Mouse (Mus musculus) hindbrain, embryonic 11.5 days (tissue): ENCODE measurements around the gene Scpep1. TPM values are rescaled to one million over a fixed set of nuclear protein-coding genes. Genes with fewer than 3 reads are reported as not detected.
"Not testable (repeated sequence)": the region's sequence is repeated elsewhere in the genome, so short reads cannot be mapped to it uniquely, and the experiment has no call there.

ENCODE experiments used
- ATAC-seq: fragments of 200-750 bp; cut with Nextera tagmentation; 2 replicates; pipeline ENCODE4 v1.8.0; 2017; ENCODE audit warnings: mild to moderate bottlenecking, moderate TSS enrichment, moderate library complexity; ENCODE audit not compliant: low FRiP score
- DNase-seq: peaks from one replicate; pipeline ENCODE4 v3.0.0-alpha.2; 2015; ENCODE audit warnings: low spot score
- H3K27ac ChIP-seq: fragments of 300-500 bp; sonication (generic); 2 replicates; pipeline ENCODE4 v1.5.1; 2014; ENCODE audit warnings: mild to moderate bottlenecking, low read depth, low read length
- H3K27me3 ChIP-seq: fragments of 300-500 bp; sonication (generic); 2 replicates; pipeline ENCODE4 v1.6.1; 2014; ENCODE audit warnings: mild to moderate bottlenecking, low read length, moderate library complexity, mixed read lengths; ENCODE audit not compliant: control insufficient read depth, insufficient read depth
- H3K36me3 ChIP-seq: fragments of 300-500 bp; sonication (generic); 2 replicates; pipeline ENCODE4 v1.6.1; 2014; ENCODE audit warnings: mild to moderate bottlenecking, low read length, moderate library complexity, mixed read lengths; ENCODE audit not compliant: control insufficient read depth, insufficient read depth
- H3K4me1 ChIP-seq: fragments of 300-500 bp; sonication (generic); replicated peaks from 2 replicates; pipeline ENCODE4 v1.6.1; 2014; ENCODE audit warnings: low read length, mixed read lengths; ENCODE audit not compliant: control insufficient read depth, insufficient read depth
- H3K4me2 ChIP-seq: fragments of 300-500 bp; sonication (generic); replicated peaks from 2 replicates; pipeline ENCODE4 v1.6.1; 2014; ENCODE audit warnings: mild to moderate bottlenecking, low read depth, low read length
- H3K4me3 ChIP-seq: fragments of 300-500 bp; sonication (generic); 2 replicates; pipeline ENCODE4 v1.5.1; 2014; ENCODE audit warnings: low read depth, low read length
- H3K9ac ChIP-seq: fragments of 300-500 bp; sonication (generic); 2 replicates; pipeline ENCODE4 v1.6.1; 2014; ENCODE audit warnings: low read depth, low read length
- H3K9me3 ChIP-seq: fragments of 300-500 bp; sonication (generic); 2 replicates; pipeline ENCODE4 v1.6.1; 2016; ENCODE audit warnings: low read length; ENCODE audit not compliant: control insufficient read depth
- WGBS: fragments of 180-500 bp; shearing (Covaris S2); extraction: QIAGEN DNeasy Blood & Tissue Kit; methylation state at CpG from one replicate; pipeline ENCODE4 v1.1.7; 2014; 5-methylcytosine and 5-hydroxymethylcytosine counted together
- polyA plus RNA-seq: library from polyadenylated mRNA; unstranded; fragments of >200 nt; fragmentation: Nextera tagmentation; extraction: Ambion mirVana; gene quantifications from 2 replicates; pipeline ENCODE4 v1.2.1, GENCODE M21; 2014

The Scpep1 gene
- polyA plus RNA-seq, 1 experiment from 2014 or later, result 61.8 TPM

GRCm38 (mm10) chr11:88898380-88898763 lies 56.9 kb downstream of the Scpep1 start:
- Histone ChIP-seq H3K4me3 (no peak overlapping the region), H3K36me3 (no peaks in the 10 kb centered on the region), H3K27me3 (no peaks in the 10 kb centered on the region), H3K9ac (no peak overlapping the region), H3K9me3 (no peaks in the 10 kb centered on the region), H3K4me1 (no peaks in the 10 kb centered on the region), H3K4me2 (no peak overlapping the region), H3K27ac (no peak overlapping the region)
- DNase-seq (no peak), ATAC-seq (no peak)
- 82% methylated on average over 4 of the region's 4 CpGs for WGBS

GRCm38 (mm10) chr11:88897624-88898379 lies 57.5 kb downstream of the Scpep1 start:
- no peaks in the 10 kb centered on the region for H3K9me3 ChIP-seq
- no peaks in the 10 kb centered on the region for H3K36me3 ChIP-seq
- H3K4me2 ChIP-seq, result no peak overlapping the region
- H3K4me3 ChIP-seq, result no peak overlapping the region
- ATAC-seq (no peak), DNase-seq (peak; percentile 24)
- WGBS, result 53% methylated on average over 15 of the region's 15 CpGs
- H3K27me3 ChIP-seq, result no peaks in the 10 kb centered on the region
- H3K9ac ChIP-seq, result no peak overlapping the region
- H3K4me1 ChIP-seq, result no peaks in the 10 kb centered on the region
- no peak overlapping the region for H3K27ac ChIP-seq

- not testable (repeated sequence) for H3K36me3 ChIP-seq, H3K9me3 ChIP-seq, ATAC-seq, H3K4me1 ChIP-seq, H3K27ac ChIP-seq, H3K4me3 ChIP-seq, H3K27me3 ChIP-seq, H3K9ac ChIP-seq, DNase-seq
- H3K4me2 ChIP-seq, result 0 out of 2 replicates have a peak overlapping the region, but pooled peaks have one; percentile 14
- 15% methylated on average over 21 of the region's 39 CpGs for WGBS
These were observed 59.4 kb downstream of the Scpep1 start for GRCm38 (mm10) chr11:88895800-88896232.

DNA sequence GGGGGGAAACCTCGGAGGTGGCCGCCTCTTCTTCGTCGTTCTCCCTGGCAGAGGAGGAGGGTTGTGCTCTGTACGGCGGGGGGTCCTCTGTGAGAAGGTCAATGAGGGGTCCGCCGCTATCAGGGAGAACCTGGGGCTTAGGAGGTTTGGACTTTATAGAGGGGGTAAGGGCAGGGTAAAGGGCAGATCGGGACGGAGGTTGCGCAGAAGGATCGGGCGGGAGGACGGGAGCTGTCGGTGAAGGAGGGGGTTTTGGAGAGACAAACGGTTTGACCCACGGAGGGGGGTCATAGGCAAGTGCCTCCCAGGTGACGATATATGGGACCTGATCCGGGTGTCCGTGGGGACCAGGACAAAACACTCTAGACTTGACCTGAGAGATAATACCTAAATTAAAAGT lies 60.0 kb downstream of the Scpep1 start:
- H3K4me1 ChIP-seq, H3K27ac ChIP-seq, H3K9ac ChIP-seq, DNase-seq, H3K9me3 ChIP-seq, H3K4me3 ChIP-seq, H3K4me2 ChIP-seq, ATAC-seq, H3K36me3 ChIP-seq, H3K27me3 ChIP-seq: not testable (repeated sequence)
- 49% methylated on average over 15 of the region's 20 CpGs for WGBS

DNA sequence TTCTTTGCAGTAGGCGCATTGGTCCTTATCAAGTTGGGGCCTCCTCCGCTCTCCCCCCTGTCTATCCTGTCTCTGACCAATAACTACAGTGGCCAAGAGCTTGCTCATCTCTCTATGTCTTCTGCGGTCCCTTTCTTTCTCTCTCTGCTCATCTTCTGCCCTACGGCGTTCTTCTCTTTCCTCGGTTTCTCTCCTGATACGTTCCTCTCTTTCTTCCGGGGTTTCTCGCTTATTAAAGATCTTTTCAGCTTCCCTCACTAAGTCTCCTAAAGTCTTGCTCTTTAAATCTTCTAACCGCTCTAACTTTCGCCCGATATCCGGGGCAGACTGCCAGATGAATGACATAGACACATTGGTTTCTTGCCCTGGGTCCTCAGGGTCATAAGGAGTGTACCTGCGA lies 61.0 kb downstream of the Scpep1 start:
- not testable (repeated sequence) for H3K36me3 ChIP-seq, H3K9ac ChIP-seq

GRCm38 (mm10) chr11:88893501-88893900 lies 61.8 kb downstream of the Scpep1 start:
- H3K27me3 ChIP-seq, DNase-seq, ATAC-seq, H3K9me3 ChIP-seq, H3K9ac ChIP-seq, H3K36me3 ChIP-seq, H3K4me2 ChIP-seq, H3K27ac ChIP-seq, H3K4me1 ChIP-seq, H3K4me3 ChIP-seq: not testable (repeated sequence)
- 97% methylated on average over 3 of the region's 8 CpGs for WGBS

More for the DNA sequence above, 61.0 kb downstream of the Scpep1 start:
- not testable (repeated sequence) for ATAC-seq, H3K4me1 ChIP-seq, DNase-seq, H3K27me3 ChIP-seq, H3K4me2 ChIP-seq, H3K27ac ChIP-seq, H3K9me3 ChIP-seq, H3K4me3 ChIP-seq
- 92% methylated on average over 11 of the region's 14 CpGs for WGBS

- not testable (repeated sequence) for H3K4me3 ChIP-seq, ATAC-seq, H3K4me1 ChIP-seq, H3K9me3 ChIP-seq, DNase-seq, H3K9ac ChIP-seq, H3K27ac ChIP-seq, H3K4me2 ChIP-seq, H3K27me3 ChIP-seq, H3K36me3 ChIP-seq
- 98% methylated on average over 20 of the region's 24 CpGs for WGBS
These were observed 62.5 kb downstream of the Scpep1 start for GRCm38 (mm10) chr11:88892789-88893188.

- not testable (repeated sequence) for H3K36me3 ChIP-seq, H3K4me1 ChIP-seq, H3K27ac ChIP-seq, DNase-seq, H3K9me3 ChIP-seq, H3K4me3 ChIP-seq, H3K4me2 ChIP-seq, ATAC-seq, H3K27me3 ChIP-seq, H3K9ac ChIP-seq
- 94% methylated on average over 16 of the region's 24 CpGs for WGBS
These were observed 63.2 kb downstream of the Scpep1 start for GRCm38 (mm10) chr11:88891921-88892561.

GRCm38 (mm10) chr11:88891446-88891845 lies 63.8 kb downstream of the Scpep1 start:
- H3K9ac ChIP-seq, H3K27me3 ChIP-seq, ATAC-seq, DNase-seq, H3K4me2 ChIP-seq, H3K27ac ChIP-seq, H3K9me3 ChIP-seq, H3K36me3 ChIP-seq, H3K4me3 ChIP-seq, H3K4me1 ChIP-seq: not testable (repeated sequence)
- WGBS, result 99% methylated on average over 8 of the region's 12 CpGs
